In the genomic region with DNA sequence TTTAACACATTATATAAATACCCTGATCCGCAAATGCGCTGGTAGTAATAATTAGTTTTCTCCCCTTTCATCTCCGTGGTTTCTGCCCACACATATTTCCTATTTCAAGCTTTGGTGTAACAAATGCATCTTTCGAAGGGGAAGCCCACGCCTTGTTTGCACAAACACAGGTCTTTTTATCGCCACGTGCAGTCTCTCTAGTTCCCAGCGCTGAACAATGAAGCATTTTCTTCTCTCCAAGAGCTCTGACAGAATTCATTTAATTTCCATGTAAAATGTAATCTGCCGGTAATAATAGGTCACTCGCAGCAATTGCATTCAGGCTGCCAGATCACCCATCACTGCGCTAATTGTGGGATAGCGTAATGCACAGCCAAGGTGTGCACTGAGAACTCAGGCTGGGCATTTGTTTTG, we compare ENCODE assay signal across 13 mouse cellular contexts.
DNase-seq lines count a peak whose midpoint lies in the region; ATAC-seq lines count a peak whose summit lies in the region.
"Had no signal": no experiment of that assay in that cellular context is flagged by ENCODE, and none has a peak within 500 bp of the region (broad histone marks: within the 10 kb centered on the region; RNA-seq: fewer than 3 reads in every experiment).

No protein-coding gene starts in this region.

- no peak overlapping the region for H3K9ac ChIP-seq in midbrain, embryonic 13.5 days (replicated peaks)
- no peak overlapping the region for H3K9ac ChIP-seq in forebrain, embryonic 15.5 days (replicated peaks)

- peak overlapping the region; percentile 19; the same call in 1 of the 2 replicates for H3K4me2 ChIP-seq in midbrain, embryonic 13.5 days (replicated peaks)
- peak overlapping the region; percentile 28 for H3K4me2 ChIP-seq in forebrain, embryonic 15.5 days (replicated peaks)
- H3K4me2 ChIP-seq: liver, embryonic 11.5 days had no signal

- H3K4me3 ChIP-seq in midbrain, embryonic 13.5 days (replicated peaks): no peak overlapping the region
- no peak overlapping the region for H3K4me3 ChIP-seq in midbrain, embryonic 10.5 days
- no peak overlapping the region for H3K4me3 ChIP-seq in forebrain, embryonic 15.5 days

- H3K9me3 ChIP-seq in midbrain, embryonic 13.5 days: no peaks in the 10 kb centered on the region
- no peaks in the 10 kb centered on the region for H3K9me3 ChIP-seq in midbrain, embryonic 10.5 days (replicated peaks)
- H3K9me3 ChIP-seq in forebrain, embryonic 15.5 days: no peaks in the 10 kb centered on the region

- ATAC-seq in midbrain, embryonic 13.5 days: no peak
- no peak for ATAC-seq in forebrain, embryonic 15.5 days (replicated peaks)
- ATAC-seq: lung, postnatal 0 days had no signal

- no peak overlapping the region for H3K27ac ChIP-seq in midbrain, embryonic 13.5 days
- no peak overlapping the region for H3K27ac ChIP-seq in midbrain, embryonic 10.5 days (replicated peaks)
- H3K27ac ChIP-seq in forebrain, embryonic 15.5 days (replicated peaks): no peak overlapping the region

- DNase-seq in midbrain, embryonic 10.5 days (ENCODE audit: low spot score): no peak
- peak; percentile 14 to 18 for DNase-seq in layer of hippocampus, adult 8-10 months (ENCODE audit: low spot score in 2 of 2)
- DNase-seq in retina, postnatal 1 day: peak; percentile 77
- DNase-seq in embryo, embryonic 9.5 days (ENCODE audit: extremely low spot score): no peak
- no peak for DNase-seq in heart, adult 18-20 months
- DNase-seq: adrenal gland, postnatal 14 days; cerebellum, adult 18-20 months; kidney, adult 8-10 months had no signal

- H3K4me1 ChIP-seq in midbrain, embryonic 13.5 days (replicated peaks): peaks cover 8% of the 10 kb centered on the region
- H3K4me1 ChIP-seq in midbrain, embryonic 10.5 days: no peaks in the 10 kb centered on the region; the same call in 1 of the 2 replicates
- peaks cover 9% of the 10 kb centered on the region for H3K4me1 ChIP-seq in forebrain, embryonic 15.5 days

- H3K36me3 ChIP-seq in midbrain, embryonic 13.5 days: no peaks in the 10 kb centered on the region
- no peaks in the 10 kb centered on the region for H3K36me3 ChIP-seq in midbrain, embryonic 10.5 days
- no peaks in the 10 kb centered on the region for H3K36me3 ChIP-seq in forebrain, embryonic 15.5 days

- H3K27me3 ChIP-seq in midbrain, embryonic 13.5 days: peaks cover 17% of the 10 kb centered on the region
- no peaks in the 10 kb centered on the region for H3K27me3 ChIP-seq in midbrain, embryonic 10.5 days (ENCODE audit: low read depth, poor library complexity, severe bottlenecking)
- no peaks in the 10 kb centered on the region for H3K27me3 ChIP-seq in forebrain, embryonic 15.5 days
- H3K27me3 ChIP-seq: CH12.LX had no signal

- WGBS in midbrain, embryonic 13.5 days: 36% methylated on average over 12 of the region's 12 CpGs
- WGBS in midbrain, embryonic 10.5 days: 85% methylated on average over 12 of the region's 12 CpGs
- 10% methylated on average over 12 of the region's 12 CpGs for WGBS in forebrain, embryonic 15.5 days

Comparison
In these comparisons a context has a peak if more than half of its experiments do, and no peak if none do; other contexts are left out.
1. DNase-seq: peak in layer of hippocampus, adult 8-10 months (2 of 2) and retina, postnatal 1 day (single experiment); none in midbrain, embryonic 10.5 days (single experiment), embryo, embryonic 9.5 days (single experiment) and heart, adult 18-20 months (0 of 2).